Mouse (Mus musculus): ENCODE measurements around the gene Senp7. TPM values are rescaled to one million over a fixed set of nuclear protein-coding genes. Genes with fewer than 3 reads are reported as not detected.
"Not testable (repeated sequence)": the region's sequence is repeated elsewhere in the genome, so short reads cannot be mapped to it uniquely, and the experiment has no call there.

The Senp7 gene
- 3.4 and 6.2 TPM in 2 replicates for total RNA-seq (2012; rRNA removed)

DNA sequence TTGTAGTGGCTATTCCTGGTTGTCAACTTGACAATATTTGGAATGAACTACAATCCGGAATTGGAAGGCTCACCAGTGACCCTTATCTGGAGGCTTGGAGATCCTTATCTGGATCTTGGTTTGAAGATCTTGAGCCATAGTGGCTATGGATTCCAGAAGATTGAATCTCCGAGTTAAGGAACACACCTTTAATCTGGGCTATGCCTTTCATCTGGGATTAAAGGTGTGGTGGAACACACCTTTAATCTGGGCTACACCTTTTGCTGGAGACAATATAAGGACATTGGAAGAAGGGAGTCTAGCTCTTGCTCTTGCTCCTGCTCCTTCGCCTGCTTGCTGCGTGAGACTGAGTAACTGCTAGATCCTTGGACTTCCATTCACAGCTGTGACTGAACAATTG, at the start of gene Senp7:
TSS of gene Senp7 (plus strand) at position 301 of the 400 bp plus-strand sequence.
- H3K9me3 ChIP-seq (ENCODE audit: control insufficient read depth, insufficient read depth, low read depth, low read length); H3K4me3 ChIP-seq (ENCODE audit: insufficient read depth in 1 of 2, low read depth in 1 of 2, low read length in 2 of 2, poor library complexity in 1 of 2, severe bottlenecking in 1 of 2); in situ Hi-C loops (cut with MboI; ENCODE audit: low sequenced_read_pairs in 2 of 2, unreplicated experiment in 2 of 2); H3K27ac ChIP-seq (ENCODE audit: insufficient read depth, low read depth, low read length, poor library complexity, severe bottlenecking); DNase-seq (ENCODE audit: low read depth, low spot score); H3K4me1 ChIP-seq (ENCODE audit: control insufficient read depth in 2 of 2, insufficient read depth in 2 of 2, low read length in 2 of 2, poor library complexity in 1 of 2); H3K9ac ChIP-seq (ENCODE audit: insufficient read depth, low read depth, low read length, poor library complexity, severe bottlenecking); H3K36me3 ChIP-seq (ENCODE audit: control insufficient read depth, insufficient read depth, low read length, poor library complexity, severe bottlenecking): not testable (repeated sequence)

DNA sequence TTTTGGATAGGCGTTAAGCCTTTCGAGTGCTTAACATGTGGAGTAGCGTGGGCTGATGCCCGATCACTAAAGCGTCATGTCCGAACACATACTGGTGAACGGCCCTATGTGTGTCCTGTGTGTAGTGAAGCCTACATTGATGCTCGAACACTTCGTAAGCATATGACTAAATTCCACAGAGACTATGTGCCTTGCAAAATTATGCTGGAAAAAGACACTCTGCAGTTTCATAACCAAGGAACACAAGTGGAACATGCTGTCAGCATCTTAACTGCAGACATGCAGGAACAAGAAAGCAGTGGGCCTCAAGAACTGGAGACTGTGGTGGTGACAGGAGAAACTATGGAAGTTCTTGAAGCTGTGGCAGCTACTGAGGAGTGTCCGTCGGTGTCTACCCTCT, 41.3 kb upstream of the Senp7 start:
- Histone ChIP-seq H3K36me3 (ENCODE audit: control insufficient read depth, insufficient read depth, low read length, poor library complexity, severe bottlenecking) (peaks cover 19% of the 10 kb centered on the region), H3K9ac (ENCODE audit: insufficient read depth, low read depth, low read length, poor library complexity, severe bottlenecking) (no peak overlapping the region), H3K4me3 (ENCODE audit: insufficient read depth in 1 of 2, low read depth in 1 of 2, low read length in 2 of 2, poor library complexity in 1 of 2, severe bottlenecking in 1 of 2) (no peak overlapping the region), H3K9me3 (ENCODE audit: control insufficient read depth, insufficient read depth, low read depth, low read length) (no peaks in the 10 kb centered on the region), H3K4me1 (ENCODE audit: control insufficient read depth in 2 of 2, insufficient read depth in 2 of 2, low read length in 2 of 2, poor library complexity in 1 of 2) (no peaks in the 10 kb centered on the region; a peak in 1 of 4 replicates), H3K27ac (ENCODE audit: insufficient read depth, low read depth, low read length, poor library complexity, severe bottlenecking) (no peak overlapping the region)
- in situ Hi-C loops (cut with MboI; ENCODE audit: low sequenced_read_pairs in 2 of 2, unreplicated experiment in 2 of 2): no loop called here
- no peak for TF ChIP-seq ZNF384 (IDR thresholded peaks at IDR 0.05; ENCODE audit: low read depth, low read length)
- TF ChIP-seq HCFC1 (IDR thresholded peaks at IDR 0.05; ENCODE audit: borderline replicate concordance, insufficient read depth, low read length): no peak
- no peak for TF ChIP-seq MAFK (IDR thresholded peaks at IDR 0.05; ENCODE audit: insufficient read depth, low read depth, low read length)
- no peak for TF ChIP-seq ZC3H11A (IDR thresholded peaks at IDR 0.05; ENCODE audit: borderline replicate concordance, low read depth, low read length)
- no peak for TF ChIP-seq CHD2 (IDR thresholded peaks at IDR 0.05; ENCODE audit: low read depth, low read length)
- no peak for DNase-seq (ENCODE audit: low read depth, low spot score)

DNA sequence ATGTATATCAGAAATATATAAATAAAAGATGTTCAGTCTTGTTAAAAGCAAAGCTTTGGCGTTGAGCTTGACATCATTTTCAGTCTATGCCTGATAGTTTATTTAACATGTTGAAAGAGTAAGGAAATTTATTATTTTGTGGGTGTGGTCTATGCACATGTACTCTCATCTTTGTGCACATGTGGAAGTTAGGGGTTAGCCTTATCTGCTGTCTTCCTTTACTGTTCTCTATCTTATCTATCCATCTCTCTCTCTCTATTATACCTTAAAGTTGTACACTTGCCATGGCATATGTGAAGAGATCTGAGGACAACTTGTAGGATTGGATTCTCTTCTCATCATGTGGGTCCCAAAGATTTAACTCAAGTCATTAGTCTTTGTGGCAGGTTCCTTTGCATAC, 39.3 kb upstream of the Senp7 start:
- Histone ChIP-seq H3K4me3 (ENCODE audit: insufficient read depth in 1 of 2, low read depth in 1 of 2, low read length in 2 of 2, poor library complexity in 1 of 2, severe bottlenecking in 1 of 2) (no peak overlapping the region), H3K9ac (ENCODE audit: insufficient read depth, low read depth, low read length, poor library complexity, severe bottlenecking) (no peak overlapping the region), H3K27ac (ENCODE audit: insufficient read depth, low read depth, low read length, poor library complexity, severe bottlenecking) (no peak overlapping the region), H3K4me1 (ENCODE audit: control insufficient read depth in 2 of 2, insufficient read depth in 2 of 2, low read length in 2 of 2, poor library complexity in 1 of 2) (no peaks in the 10 kb centered on the region; a peak in 1 of 4 replicates), H3K9me3 (ENCODE audit: control insufficient read depth, insufficient read depth, low read depth, low read length) (no peaks in the 10 kb centered on the region), H3K36me3 (ENCODE audit: control insufficient read depth, insufficient read depth, low read length, poor library complexity, severe bottlenecking) (peaks cover 17% of the 10 kb centered on the region)
- DNase-seq (ENCODE audit: low read depth, low spot score): no peak
- TF ChIP-seq MAFK (IDR thresholded peaks at IDR 0.05; ENCODE audit: insufficient read depth, low read depth, low read length): no peak
- no peak for TF ChIP-seq CHD2 (IDR thresholded peaks at IDR 0.05; ENCODE audit: low read depth, low read length)
- no peak for TF ChIP-seq HCFC1 (IDR thresholded peaks at IDR 0.05; ENCODE audit: borderline replicate concordance, insufficient read depth, low read length)
- TF ChIP-seq ZNF384 (IDR thresholded peaks at IDR 0.05; ENCODE audit: low read depth, low read length): no peak
- TF ChIP-seq ZC3H11A (IDR thresholded peaks at IDR 0.05; ENCODE audit: borderline replicate concordance, low read depth, low read length): no peak
- in situ Hi-C loops (cut with MboI; ENCODE audit: low sequenced_read_pairs in 2 of 2, unreplicated experiment in 2 of 2): no loop called here

DNA sequence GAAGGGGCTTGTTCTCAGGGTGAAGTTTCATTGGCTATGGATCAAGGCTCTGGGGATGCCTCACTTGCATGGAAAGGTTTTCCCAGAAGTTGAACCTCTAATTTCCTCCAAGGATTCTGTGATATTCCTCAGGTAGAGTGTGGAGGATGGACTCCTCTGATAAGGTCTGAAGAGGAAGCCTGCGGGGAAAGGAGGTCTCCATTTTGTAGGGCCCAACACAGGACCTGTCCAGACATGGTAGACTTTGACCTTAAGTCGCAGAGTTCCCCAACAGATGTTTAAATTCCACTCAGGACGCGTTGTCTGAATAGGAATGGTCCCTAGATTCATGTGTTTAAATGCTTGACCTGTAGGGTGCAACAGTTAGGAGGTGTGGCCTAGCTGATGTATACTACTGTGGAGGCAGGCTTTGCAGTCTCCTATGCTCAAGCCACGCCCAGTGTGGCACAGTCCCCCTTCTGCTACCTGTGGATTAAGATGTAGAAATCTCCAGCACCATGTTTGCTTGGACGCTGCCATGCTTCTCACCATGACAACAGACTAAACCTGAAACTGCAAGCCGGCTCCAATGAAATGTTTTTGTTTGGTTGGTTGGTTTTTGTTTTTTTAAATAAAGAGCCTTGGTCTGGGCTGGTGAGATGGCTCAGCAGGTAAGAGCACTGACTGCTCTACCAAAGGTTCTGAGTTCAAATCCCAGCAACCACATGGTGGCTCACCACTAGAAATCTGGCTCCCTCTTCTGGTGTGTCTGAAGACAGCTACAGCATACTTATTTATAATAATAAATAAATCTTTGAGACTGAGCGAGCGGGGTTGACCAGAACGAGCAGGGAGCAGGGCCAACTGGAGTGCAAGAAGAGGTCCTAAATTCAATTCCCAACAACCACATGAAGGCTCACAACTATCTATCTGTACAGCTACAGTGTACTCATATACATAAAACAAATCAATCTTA, 35.1 kb upstream of the Senp7 start:
- no peak overlapping the region for H3K27ac ChIP-seq (ENCODE audit: insufficient read depth, low read depth, low read length, poor library complexity, severe bottlenecking)
- TF ChIP-seq ZNF384 (IDR thresholded peaks at IDR 0.05; ENCODE audit: low read depth, low read length) (no peak), ZC3H11A (IDR thresholded peaks at IDR 0.05; ENCODE audit: borderline replicate concordance, low read depth, low read length) (no peak), MAFK (IDR thresholded peaks at IDR 0.05; ENCODE audit: insufficient read depth, low read depth, low read length) (no peak), HCFC1 (IDR thresholded peaks at IDR 0.05; ENCODE audit: borderline replicate concordance, insufficient read depth, low read length) (no peak), CHD2 (IDR thresholded peaks at IDR 0.05; ENCODE audit: low read depth, low read length) (no peak)

More for the DNA sequence above, 35.1 kb upstream of the Senp7 start:
- H3K9me3 ChIP-seq (ENCODE audit: control insufficient read depth, insufficient read depth, low read depth, low read length): no peaks in the 10 kb centered on the region
- in situ Hi-C loops (cut with MboI; ENCODE audit: low sequenced_read_pairs in 2 of 2, unreplicated experiment in 2 of 2): no loop called here
- peaks cover 6% of the 10 kb centered on the region for H3K36me3 ChIP-seq (ENCODE audit: control insufficient read depth, insufficient read depth, low read length, poor library complexity, severe bottlenecking)
- H3K9ac ChIP-seq (ENCODE audit: insufficient read depth, low read depth, low read length, poor library complexity, severe bottlenecking): no peak overlapping the region
- no peaks in the 10 kb centered on the region; a peak in 1 of 4 replicates for H3K4me1 ChIP-seq (ENCODE audit: control insufficient read depth in 2 of 2, insufficient read depth in 2 of 2, low read length in 2 of 2, poor library complexity in 1 of 2)
- H3K4me3 ChIP-seq (ENCODE audit: insufficient read depth in 1 of 2, low read depth in 1 of 2, low read length in 2 of 2, poor library complexity in 1 of 2, severe bottlenecking in 1 of 2): no peak overlapping the region
- DNase-seq (ENCODE audit: low read depth, low spot score): no peak
